Mouse (Mus musculus) liver, adult (tissue): Measurements from ENCODE around the gene Hpf1.
A peak's percentile ranks its signal among the peaks of the same experiment; 100 is the strongest.

ENCODE experiments used
- GATA4 ChIP-seq: IDR thresholded peaks from 2 replicates; pipeline ENCODE4 v1.6.1; 2014; ENCODE audit warnings: mild to moderate bottlenecking, low read length; ENCODE audit not compliant: insufficient replicate concordance

Hpf1 gene

DNA sequence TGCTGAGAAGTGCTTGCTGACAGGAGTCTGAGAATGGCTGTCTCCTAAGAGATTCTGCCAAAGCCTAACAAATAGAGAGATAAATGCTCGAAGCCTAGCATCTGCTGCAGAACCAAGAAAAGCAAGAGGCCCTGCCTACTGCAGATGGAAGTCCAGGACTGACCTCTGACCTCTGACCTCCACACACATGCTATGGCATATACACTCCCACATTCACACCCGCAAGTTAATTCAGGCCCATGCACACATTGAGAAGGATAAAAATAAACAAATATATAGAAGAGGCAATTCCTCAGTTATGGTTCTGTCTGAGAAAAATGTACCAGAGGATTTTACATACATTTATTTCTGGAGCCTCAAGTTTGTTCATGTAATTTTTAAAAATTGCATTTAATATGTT is 11.6 kb upstream of the Hpf1 start:
- TF ChIP-seq GATA4, result no peak

DNA sequence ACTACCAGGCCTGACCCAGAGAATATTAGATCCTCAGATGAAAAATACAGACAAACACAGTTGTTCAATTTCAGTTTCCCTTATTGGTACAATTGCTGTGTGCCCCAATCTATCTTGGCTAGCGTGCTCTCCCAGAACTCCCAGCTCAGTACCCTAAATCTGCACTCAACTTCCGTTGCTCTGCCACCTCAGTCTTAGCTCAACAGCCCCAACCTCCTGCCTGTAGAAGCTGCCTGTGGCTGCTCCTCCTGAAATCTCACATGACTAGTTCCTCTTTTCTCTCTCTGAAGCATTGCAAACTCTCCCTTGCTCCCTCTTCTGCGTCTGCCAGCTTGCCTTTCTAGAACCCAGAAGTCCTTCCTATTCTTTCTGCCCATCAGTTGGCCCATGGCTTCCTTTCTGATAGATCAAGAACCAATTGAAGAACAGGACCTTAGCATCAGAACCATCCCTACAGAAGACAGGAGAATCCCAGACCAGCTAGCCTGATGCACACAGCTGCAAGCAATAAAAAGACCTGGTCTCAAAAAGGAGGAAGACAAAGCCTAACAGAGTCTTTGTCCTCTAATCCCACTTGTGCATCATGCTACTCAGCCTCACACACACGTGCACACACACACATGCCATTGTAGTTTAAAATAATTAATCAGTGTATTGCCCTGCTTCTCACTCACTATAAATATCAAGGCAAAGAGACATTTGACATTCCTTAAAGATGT is 6.6 kb upstream of the Hpf1 start:
- no peak for TF ChIP-seq GATA4

DNA sequence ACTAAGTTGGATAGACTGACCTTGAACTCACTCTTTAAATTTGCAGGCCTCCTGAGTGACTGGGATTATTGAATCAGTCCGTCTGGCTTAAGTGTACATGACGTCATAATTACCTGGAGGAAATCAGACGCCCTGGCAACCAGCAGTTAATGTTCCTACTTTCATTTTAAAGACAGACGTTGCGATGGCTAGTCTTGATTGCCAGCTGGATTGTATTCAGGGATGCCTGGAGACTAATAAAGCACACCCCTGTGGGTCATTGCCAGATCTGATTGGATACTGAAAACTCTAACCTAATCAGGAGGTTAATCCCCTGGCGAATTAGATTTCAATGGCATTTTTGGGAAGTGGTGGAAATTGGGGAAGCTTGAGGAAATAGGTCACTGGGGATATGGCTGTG is 3.5 kb upstream of the Hpf1 start:
- TF ChIP-seq GATA4, result no peak

DNA sequence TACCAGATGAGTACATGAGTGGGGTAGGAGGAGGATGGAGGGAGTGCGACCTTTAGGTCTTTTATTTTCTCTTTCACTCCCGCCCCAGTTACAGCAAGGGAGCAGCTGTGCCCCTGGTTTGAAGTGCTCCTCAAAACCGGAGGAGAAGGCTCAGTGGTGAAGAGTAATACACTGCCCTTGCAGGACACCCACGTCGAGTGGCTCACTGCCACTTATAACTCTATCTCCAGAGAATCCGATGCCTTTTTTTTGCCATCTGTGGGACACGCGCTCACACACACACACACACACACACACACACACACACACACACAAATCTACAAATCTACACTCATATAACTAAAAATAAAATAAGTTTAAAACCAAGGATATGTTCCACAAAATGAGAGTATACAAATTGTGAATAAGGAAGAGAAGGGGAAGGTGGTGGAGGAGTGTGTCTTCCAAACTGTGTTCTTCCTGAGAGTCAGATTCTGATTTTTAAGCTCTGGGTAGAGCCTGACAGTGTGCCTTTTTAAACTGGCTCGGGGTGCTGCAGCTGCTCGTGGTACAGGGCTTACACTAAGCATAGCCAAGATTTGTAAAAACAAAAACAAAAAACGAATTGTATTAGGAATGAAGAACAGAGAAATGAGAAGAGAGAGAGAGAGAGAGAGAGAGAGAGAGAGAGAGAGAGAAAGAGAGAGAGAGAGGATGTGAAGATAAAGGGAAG is 931 bp upstream of the Hpf1 start:
- TF ChIP-seq GATA4, result no peak

DNA sequence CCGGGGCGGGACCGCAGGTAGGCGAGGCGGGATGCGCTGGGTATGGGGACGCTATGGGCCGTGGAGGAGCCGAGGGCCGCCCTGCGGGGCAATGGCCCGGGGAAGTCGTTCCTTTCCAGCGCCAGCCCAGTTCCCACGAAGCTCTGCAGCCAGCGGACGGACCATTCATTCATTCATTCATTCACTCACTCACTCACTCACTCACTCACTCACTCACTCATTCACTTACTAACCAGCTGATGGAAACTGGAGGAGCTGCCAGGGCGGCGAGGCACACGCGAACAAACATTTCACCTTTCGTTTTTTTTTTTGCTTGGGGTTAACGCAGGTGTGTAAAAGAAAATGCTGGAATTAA is 279 bp downstream of the Hpf1 start:
- TF ChIP-seq GATA4, result no peak

DNA sequence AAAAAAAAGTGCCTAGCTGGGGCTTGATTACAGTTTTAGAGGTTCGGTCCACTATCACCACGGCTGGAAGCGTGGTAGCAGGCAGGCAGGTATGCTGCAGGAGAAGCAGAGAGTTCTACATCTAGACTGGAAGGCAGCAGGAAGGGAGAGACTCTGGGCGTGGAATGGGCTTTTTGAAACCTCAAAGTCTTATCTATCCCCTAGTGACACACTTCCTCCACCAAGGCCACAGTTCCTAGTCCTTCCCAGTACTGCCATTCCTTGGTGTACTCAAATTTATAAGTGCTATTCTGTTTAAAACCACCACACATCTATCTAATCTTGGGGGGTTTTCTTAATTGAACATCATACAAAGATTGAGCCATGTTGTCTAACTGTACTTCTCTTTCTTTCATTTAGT is 1.5 kb downstream of the Hpf1 start:
- no peak for TF ChIP-seq GATA4

DNA sequence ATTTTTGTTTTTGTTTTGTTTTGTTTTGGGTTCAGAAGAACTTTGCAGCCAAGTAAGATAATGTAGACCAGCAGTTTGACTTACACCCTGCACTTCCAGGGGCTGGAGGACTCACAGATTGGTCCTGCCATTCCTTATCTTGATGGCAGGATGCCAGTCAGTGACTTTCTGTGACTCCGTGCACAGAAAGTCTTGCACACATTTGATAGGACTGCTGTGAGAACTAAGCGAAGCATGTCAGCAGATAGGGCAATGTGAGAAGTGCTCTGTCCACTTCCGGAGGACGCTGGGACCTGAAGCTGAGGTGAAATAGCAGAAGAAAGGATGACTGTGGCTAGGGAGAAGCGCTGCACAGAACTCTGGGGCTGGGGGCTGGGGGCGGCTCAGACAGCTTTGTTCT is 5.7 kb downstream of the Hpf1 start:
- TF ChIP-seq GATA4, result no peak

DNA sequence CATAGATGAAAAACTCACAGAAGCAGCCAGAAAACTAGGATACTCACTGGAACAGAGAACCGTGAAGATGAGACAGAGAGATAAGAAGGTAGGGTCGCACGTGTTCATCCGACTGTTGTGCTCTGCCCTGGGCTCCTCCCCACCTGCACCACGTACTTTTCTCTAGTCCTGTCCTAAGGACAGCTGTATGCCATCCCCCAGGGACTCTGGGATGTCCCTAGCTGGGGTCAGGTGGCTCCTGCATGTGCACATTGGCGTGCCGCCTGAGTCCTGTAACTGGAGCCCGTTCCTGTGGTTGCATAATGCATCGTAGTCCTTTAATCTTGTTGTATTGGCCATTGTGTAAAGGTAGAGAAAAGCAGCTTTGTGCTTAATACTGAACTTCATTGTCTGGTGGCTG is 9.9 kb downstream of the Hpf1 start:
- TF ChIP-seq GATA4, result peak; percentile 47; the same call in 1 of the 2 replicates

DNA sequence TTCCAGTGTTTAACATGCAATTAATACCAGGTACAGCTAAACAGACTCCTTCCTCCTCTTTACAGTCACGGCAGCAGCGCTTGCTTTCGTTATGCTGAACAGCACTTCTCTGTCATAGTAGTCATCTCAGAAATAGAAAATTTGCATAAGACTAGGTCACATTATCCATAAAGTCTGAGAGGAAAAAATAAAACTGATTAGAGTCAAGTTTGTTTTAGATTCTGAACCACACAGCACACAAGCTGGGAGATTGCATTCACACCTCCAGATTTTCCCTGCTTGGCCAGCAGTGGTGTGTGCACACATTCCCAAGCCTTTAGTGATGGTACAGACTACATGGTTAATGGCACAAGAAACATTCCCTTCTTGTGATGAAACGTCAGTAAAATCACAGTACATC is 21.9 kb downstream of the Hpf1 start:
- no peak for TF ChIP-seq GATA4

DNA sequence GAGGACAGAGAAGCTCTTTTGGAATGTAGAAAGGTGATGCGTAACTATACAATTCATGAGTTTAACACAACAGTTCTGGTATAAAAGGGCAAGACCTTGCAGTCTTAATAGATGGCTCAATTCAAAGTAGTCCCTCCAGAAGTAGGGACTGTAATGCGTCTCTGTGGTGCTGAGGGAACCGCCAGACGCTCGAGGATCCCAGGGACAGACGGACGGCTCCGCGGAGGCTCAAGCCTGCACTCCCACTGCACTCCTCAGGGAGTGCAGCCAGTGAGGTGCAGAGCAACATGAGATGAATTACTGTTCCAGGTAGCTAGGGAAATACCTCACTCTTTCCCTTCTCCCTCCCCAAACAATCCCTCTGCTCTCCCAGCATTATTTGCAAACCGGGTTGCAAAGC is 22.3 kb downstream of the Hpf1 start:
- no peak for TF ChIP-seq GATA4

DNA sequence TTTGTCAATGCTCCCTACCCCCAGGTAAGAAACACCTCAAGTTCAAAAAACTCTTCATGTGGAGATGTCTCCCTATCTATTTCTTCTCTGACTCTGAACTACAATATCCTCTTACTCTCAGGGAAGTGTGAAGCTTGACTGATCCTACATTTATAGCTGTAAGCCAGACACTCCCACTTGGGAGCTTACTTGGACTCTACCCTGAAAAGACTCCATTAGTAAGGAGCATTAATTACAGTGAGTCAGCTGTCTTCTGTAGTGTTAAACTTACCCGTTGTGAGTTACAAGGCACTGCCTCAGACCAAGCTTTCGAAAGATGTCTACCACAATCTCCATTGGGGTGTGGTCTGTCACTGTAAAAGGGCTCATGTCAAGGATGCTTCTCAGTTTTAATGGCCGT is 28.9 kb downstream of the Hpf1 start:
- no peak for TF ChIP-seq GATA4

DNA sequence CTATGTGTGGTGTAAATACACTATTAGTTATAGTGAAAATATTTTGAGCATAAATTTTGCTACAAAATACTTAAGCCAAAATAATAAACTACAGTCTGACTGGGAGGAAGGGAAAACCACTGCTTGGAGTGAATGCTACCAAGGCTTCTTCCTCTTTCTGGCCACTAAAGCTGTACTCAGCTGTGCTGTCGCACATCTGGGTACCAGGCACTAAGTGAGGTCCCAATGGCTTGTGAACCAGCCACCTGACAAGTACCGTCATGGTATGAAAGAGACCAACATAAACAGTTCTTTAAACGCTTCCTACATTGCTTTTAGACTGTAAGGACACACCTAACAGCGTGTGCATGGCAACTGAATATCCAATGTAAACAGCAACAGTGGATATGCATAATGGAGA is 30.0 kb downstream of the Hpf1 start:
- no peak for TF ChIP-seq GATA4

DNA sequence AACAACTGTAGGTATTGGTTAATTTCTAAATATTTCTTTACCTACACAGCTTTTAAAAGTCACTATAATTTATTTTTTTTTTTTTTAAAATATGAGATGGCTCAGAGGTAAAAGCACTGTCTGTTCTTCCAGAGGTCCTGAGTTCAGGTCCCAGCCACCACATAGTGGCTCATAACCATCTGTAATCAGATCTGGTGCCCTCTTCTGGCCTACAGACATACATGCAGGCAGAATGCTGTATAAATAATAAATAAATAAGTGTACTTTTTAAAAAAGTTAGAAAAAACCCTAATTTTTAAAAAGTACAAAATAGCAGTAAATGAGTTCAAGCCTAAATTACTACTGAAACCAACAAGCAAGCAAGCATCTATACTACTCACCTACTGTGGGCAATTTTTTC is 43.4 kb downstream of the Hpf1 start:
- no peak for TF ChIP-seq GATA4

DNA sequence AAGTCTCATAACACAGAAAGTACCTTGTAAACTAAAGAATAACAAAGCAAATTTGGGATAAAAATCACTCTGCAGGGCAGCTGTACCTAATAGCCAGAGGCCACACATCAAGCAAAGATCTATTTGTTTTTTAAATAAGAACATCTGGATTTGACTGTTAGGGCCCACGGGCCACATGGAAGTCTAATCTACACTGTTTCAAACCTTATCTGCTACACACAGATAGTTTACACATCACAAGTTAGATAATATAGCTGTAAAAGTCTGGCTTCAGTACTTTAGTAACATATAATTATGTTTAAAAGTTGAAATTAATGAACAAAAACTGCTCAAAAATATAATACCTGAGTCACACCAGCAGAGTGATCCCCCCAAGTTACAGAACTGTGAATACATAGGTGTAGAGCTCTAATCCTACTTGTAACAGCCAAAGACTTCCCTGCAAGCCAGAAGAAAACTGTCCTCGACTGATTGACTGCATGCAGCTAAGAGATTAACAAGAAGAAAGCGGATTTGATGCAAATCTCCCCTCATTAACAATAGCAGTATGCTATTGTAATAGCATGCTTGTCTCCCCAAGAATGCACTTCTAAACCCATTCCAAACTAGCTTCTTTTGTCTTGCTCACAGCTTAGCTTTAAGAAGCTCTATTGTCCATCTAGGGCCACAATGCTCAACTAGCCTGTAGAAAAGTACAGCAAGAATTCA is 48.7 kb downstream of the Hpf1 start:
- TF ChIP-seq GATA4, result no peak

DNA sequence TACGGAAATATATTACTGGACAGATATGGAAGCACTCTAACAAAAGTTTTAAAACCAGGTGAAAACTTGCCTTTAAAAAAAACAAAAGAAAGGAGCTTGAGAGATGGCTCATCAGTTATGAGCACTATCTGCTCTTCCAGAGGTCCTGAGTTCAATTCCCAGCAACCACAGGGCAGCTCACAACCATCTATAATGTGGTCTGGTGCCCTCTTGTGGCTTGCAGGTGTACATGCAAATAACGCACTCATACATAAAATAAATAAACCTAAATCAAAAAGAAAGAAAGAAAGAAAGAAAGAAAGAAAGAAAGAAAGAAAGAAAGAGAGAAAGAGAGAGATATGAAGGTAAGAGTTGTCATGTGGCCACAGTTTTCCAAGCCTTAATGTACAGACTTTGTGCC is 52.6 kb downstream of the Hpf1 start:
- no peak for TF ChIP-seq GATA4

DNA sequence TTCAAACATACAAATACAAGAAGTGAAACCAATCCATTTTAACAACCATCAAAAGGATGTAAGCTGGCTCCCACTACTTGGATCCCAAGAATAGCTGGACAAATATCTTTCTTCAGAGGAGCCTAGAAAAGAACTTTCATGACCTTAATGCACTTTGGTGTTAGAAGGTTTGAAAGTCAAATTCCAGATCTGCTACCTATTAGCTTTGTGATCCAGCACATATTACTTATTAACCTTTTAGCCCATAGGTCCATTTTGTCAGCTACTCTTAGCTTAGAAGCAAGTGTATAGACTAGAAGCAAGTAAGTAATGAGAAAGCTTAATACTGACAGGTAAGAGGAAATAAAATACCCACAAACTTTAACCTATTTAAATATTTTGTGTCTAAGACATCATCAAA is 57.3 kb downstream of the Hpf1 start:
- TF ChIP-seq GATA4, result no peak

DNA sequence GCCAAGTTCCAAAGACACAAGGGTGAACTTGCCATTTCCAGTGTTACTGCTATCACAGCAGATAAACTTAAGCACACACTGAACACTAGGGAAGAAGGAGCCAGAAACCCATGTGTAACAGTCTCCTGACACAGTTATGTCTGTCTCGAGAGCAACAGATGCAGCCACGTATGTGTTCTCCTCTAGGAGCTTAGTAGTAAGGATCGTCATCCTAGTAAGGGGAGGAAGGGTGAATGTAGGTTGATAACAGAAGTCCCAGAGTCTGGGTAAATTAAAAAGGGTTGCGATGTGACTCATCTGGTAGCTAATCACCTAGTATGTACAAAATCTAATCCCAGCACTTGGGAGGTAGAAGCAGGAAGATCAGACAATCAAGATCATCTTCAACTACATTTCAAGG is 59.6 kb downstream of the Hpf1 start:
- TF ChIP-seq GATA4, result no peak

DNA sequence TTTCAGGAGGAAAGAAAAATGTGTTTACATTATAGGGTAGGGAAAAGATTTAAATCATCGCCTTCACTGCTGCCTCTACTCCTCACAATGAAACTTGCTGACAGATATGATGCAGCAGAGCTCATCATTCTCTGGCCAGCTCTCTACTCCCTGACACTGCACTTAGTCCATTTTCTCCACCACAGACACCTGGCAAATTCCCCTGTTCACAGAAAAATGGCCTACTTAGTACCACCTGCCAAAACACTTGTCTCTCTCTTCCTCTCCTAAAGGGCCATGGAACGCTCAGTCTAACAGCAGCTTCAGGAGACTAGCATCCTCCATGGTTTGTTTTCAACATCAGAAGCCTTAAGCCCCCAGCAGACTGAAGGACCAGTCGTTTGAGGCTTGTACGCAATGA is 61.1 kb downstream of the Hpf1 start:
- no peak for TF ChIP-seq GATA4
